Mouse (Mus musculus): ENCODE measurements around the gene Nutm1.
A peak's percentile ranks its signal among the peaks of the same experiment; 100 is the strongest.

The Nutm1 gene

GRCm38 (mm10) chr2:112261748-112262653 lies 2.9 kb upstream of the Nutm1 start, which contains the start of gene Nop10:
Nop10 (plus strand) TSS chr2:112261926.
- DNase-seq: peak; percentile 94 to 97

DNA sequence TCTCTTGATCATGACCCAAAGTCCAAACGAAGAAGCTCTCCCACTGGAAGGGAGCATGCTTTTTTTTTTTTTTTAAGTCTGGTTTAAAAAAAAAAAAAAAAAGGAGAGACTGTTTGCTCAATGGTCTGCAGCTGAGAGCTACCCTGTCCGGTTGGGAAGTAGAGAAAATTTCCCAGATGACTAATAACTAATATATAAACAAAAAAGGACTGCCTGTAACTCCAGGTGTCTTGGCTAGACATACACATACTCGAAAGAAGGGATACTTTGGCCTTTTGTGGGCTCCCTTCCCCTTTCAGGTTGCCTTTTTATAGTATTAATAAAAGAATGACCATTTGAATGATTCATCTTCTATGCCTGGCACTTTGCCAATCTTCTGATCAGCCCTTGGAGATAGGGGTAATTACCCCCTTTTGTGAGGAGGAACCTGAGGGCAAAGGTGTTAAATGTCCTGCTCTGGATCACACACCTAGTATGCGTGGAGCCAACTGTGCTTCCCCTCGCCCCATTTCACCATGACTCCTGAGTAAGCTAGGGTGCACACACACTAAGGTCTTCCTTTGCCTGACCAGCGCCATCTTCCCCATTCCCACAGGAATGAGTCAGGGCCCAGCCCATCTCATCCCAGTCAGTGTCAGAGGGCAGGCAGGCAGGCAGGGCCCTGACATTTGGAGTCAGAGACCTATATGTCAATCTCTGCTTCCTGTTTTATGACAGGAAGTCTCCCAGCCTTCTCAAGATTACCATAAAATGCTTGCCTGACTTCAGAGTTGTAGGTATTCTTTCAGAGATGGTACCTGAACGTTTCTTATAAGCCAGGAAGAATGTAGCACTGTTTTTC lies 4.2 kb downstream of the Nutm1 start:
- DNase-seq: peak in 1 of 2 experiments; percentile 23

- no peak for DNase-seq
These were observed 9.2 kb downstream of the Nutm1 start for GRCm38 (mm10) chr2:112249780-112250453.

DNA sequence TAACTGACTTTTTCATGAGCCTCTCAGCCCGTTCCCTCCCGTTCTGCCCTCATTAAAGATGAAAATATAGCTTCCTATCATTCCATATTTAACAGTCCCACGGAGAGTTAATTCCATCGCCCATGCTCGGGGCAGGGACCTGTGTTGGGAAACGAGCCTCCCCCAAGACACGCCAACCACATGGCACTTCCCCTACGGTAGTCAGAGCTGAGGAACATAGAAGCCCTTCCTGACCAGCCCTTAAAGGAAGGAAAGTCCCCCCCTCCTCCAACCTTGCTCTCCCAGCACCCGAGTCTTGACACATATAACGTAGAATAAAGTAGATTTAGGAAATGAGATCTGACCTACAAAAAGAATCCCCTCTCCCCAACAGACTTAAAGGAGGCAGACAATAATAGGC lies 11.8 kb downstream of the Nutm1 start:
- DNase-seq: no peak

DNA sequence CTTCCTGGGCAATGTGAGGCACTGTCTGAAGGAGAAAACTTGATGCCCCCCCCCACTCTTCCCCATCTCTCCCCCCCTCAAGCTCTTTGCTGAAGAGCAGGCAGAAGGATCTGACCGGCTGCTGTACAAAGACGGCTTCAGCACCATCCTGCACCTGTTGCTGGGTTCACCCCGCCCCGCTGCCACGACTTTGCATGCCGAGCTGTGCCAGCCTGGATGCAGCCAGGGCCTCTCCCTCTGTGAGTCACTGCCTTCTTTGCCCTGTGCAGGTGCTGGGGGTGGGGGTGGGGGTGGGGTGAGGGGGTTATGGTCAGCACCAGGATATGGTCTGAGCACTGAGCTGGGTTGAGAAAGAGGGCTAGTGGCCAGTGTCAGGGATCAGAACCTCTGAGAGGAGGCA lies 12.9 kb downstream of the Nutm1 start:
- DNase-seq: no peak

DNA sequence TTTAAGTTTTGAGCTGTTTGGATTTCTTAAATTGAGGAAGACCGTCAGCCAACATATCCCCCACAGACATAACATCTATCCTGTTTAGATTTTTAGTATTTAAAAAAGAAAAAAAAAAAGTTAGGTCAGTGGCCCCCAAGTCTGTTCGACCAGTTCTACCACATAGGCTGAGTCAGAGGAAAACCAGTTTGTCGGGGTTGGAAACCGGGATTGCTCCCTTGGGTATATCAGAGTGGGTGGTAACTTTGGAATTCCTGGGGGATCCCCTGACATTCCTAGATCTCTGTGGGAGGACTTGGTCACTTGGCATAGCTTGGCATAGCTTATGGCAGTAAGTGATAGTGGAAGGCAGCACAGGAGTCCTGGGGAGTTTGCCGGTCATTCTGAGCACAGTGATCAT lies 13.8 kb downstream of the Nutm1 start:
- no peak for DNase-seq

- no peak for DNase-seq
These were observed 17.3 kb downstream of the Nutm1 start for GRCm38 (mm10) chr2:112241787-112242186.

- peak; percentile 69 to 74 for DNase-seq
These were observed 19.0 kb downstream of the Nutm1 start for GRCm38 (mm10) chr2:112239935-112240721.

GRCm38 (mm10) chr2:112239212-112239934 lies 19.7 kb downstream of the Nutm1 start, which contains the start of gene Lpcat4:
Lpcat4 (plus strand) TSS chr2:112239468.
- DNase-seq: peak; percentile 97

DNA sequence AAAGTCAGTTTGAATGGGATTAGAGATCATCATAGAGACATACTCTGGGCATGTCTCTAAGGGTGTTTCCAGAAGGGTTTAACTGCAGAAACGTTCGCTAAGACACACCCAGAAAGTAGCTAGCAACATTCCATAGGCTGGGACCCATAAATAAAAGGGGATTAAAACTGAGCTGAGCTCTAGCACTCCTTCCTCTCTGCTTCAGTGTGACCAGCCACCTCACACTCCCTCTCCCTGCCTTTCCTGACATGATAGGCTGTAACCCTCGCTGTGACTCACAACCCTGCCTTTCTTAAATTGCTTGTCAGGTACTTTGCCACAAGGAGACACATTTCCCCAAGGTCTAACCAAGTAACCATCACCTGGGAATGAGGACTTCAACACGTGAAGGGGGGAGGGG lies 21.1 kb downstream of the Nutm1 start:
- DNase-seq: no peak

DNA sequence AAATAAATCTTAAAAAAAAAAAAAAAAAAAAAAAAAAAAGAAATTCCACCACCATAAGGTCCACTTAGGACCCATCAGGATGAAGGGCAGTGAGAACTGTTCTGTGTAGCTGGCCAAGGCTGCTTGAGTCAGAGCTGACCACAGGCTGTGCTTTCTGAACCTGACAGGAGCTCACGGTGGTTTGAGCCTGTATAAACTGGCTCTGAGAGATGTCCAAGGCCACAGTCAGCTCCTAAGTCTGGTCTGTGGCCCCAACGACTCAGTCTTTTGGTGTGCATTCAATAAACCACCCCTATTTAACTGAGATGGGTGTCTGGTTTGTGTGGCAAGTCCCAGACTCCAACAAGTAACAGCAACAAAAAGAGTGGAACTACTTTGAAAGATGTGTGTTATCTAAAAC lies 22.5 kb downstream of the Nutm1 start:
- no peak for DNase-seq

DNA sequence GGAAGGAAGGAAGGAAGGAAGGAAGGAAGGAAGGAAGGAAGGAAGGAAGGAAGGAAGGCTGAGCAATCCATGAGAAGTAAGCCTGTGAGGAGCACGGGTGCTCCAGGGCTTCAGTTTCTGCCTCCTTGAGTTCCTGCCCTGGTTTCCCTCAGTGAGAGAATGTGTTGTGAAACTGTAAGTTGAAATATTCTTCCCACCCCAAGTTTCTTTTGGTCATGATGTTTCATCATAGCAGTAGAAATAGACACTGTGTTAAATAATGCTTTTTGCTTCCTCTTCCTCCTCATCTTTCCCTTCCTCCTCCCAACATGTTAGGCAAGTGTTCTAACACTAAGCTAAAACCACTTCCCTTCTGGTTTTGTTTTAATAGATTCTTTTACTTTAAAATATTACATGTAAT lies 26.5 kb downstream of the Nutm1 start:
- DNase-seq: no peak

GRCm38 (mm10) chr2:112224356-112224755 lies 34.7 kb downstream of the Nutm1 start:
- no peak for DNase-seq

GRCm38 (mm10) chr2:112222607-112223006 lies 36.5 kb downstream of the Nutm1 start:
- DNase-seq: no peak

DNA sequence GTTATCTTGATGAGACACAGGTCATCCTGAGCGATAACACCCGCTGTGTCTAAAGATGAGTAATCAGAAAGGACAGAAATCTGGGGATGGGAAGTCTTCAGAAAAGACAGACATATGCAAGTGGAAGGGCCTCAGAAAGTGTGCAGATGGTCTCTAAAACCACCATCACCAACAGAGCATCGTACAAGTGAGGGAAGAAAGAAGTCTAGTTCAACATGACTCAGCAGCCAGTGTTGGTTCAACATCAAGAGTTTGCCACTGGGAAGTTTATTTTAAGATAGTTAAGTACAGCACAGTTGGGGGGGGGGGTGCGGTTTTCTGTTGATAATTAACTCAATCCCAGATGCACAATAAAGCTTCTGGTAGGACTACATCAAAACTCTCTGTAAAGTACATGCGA lies 38.2 kb downstream of the Nutm1 start:
- no peak for DNase-seq

DNA sequence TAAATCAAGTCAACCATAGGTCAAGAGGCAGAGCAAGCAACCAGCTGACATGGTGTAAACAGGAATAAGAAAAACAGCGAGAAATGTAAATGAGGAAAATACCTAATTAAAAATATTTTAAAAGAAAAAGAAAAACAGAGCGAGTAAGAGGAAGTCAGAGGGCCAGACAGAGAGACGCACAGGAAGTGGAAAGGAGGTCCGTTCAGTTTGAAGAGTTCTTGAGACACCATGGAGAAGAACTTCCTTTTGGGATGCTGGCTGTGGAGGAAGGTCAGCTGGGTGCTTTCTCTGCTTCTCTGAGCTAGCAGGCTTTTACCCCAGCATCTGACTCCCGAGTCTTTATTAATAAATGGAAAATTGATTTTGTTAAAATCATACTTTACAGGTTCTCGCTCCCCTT lies 41.5 kb downstream of the Nutm1 start:
- no peak for DNase-seq

- peak; percentile 30 to 59 for DNase-seq
These were observed 43.1 kb downstream of the Nutm1 start for GRCm38 (mm10) chr2:112215977-112216376.

- DNase-seq: peak; percentile 26 to 27
These were observed 48.4 kb downstream of the Nutm1 start for GRCm38 (mm10) chr2:112210699-112211098.

DNA sequence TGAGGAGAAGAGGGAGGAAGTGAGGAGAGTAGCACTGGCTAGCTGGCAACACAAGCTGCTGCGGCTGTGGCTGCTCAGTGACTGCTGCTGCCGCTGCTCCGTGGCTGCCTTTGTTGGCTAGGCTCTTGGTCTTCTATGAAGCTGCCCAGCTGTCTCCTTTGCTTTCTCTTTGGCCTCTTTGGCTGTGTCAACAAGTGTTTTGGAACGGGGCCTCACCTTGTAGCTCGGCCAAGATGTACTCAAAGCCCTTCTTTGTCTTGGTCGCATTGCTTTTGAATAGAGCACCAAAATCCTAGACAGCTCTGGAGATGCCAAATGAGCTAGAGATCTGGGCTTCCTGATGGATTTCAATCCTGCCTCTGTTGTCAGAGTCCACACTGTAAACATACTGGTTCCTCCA lies 48.9 kb downstream of the Nutm1 start:
- DNase-seq: peak; percentile 77 to 80

GRCm38 (mm10) chr2:112203056-112203455 lies 56.0 kb downstream of the Nutm1 start:
- DNase-seq: no peak
